Mouse (Mus musculus) brain, adult 2 months (tissue): ENCODE data around the gene Gpr146.
"Not testable (repeated sequence)": the region's sequence is repeated elsewhere in the genome, so short reads cannot be mapped to it uniquely, and the experiment has no call there.

Experiments used
- DNase-seq: peaks from one replicate; pipeline ENCODE4 v3.0.0; 2011; ENCODE audit warnings: low read depth, low spot score

The Gpr146 gene

DNA sequence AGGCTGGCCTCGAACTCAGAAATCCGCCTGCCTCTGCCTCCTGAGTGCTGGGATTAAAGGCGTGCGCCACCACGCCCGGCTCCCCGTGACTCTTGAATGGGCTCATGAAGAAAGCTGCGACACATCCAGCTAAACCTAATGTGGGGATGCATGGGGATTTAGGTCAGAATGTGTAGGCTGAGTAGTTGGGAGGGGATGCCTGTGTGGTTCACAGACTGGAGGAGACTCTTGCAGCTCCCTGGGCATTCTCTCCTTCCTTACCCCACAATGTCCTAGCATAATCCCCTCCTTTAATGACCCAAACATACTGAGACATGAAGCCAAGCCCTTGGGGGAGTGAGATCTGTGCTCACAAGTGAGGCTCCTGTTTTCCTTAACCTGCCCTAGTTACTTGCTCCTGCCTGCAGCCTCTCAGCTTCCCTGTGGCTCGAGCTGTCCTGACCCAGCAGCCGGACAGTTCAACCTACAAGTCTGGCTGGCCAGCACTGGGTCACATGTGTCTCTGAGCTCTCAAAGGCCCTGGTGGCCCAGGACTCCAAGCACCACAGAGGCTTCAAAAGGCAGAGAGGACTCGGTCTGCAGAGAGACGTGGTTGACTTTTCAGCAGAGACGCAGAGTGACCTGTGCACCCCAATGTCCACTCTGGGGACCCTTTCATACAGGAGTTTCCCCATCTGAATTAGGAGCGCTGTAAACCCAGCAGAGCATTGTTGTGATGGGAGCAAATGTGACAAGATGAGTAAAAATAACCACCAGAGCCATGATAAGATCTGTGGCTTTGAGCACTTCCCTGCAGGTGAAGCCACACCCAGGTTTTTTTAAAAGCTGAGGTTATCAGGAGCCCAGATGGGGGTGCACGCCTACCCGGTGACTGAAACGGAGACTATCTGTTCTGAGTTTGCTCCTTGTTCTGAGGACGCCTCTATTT lies 4.4 kb downstream of the Gpr146 start:
- no peak for DNase-seq

DNA sequence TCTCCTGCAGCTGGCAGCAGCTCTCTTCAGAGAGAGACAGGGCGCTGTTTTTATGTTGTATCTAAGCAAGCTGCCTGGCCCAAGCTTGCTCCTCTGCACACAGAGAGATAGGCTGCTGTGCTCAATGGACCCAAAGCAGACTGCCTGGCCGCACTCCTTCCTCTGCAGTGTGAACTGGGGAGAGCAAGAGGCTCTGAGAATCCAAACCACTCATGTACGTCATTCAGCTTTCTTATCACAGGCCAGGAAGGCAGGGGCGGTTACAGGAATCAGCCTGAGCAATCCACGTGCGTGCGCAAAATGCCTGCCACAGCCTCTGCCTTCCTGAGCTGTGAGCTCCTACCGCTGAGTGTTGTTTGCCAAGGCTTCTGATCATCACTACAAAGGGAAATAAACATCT lies 5.3 kb downstream of the Gpr146 start:
- DNase-seq = peak; percentile 82

DNA sequence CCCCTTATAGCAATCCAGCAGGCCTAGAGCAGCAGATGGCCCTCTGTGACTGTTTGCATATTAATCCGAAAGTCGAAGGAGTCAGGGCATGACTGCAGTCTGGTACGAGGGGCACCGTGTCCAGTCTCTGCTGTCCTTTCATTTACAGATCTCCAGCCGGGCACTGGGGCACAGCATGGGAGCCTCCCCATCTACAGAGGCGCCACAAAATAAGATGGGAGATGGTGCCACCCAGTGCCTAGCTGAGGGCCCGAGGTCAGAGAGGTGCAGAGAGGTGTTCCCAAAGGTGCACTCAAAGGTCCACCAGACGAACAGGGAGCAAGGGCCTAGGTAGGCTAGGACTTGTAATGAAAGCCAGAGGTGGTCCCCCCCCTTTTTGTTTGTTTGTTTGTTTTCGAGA lies 5.7 kb downstream of the Gpr146 start:
- no peak for DNase-seq

DNA sequence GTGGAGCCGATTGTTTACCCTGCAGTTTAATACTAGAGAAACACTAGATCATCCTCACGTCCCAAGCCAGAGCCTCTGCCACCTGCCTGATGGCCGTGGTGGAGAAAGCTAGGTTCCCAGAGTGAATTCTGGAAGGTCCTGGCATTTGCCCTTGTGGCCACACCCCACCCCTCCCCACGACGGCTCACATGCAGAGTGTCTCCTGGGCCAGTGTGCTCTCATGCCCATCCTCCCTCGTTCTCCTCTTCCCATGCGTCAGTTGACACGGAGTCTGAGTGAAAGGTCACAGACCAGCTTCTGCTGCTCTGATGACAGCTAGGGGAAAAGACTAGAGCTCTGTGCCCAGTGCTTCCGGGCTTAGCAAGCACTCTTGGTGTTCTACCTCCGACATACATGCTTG lies 7.0 kb downstream of the Gpr146 start:
- DNase-seq = no peak

DNA sequence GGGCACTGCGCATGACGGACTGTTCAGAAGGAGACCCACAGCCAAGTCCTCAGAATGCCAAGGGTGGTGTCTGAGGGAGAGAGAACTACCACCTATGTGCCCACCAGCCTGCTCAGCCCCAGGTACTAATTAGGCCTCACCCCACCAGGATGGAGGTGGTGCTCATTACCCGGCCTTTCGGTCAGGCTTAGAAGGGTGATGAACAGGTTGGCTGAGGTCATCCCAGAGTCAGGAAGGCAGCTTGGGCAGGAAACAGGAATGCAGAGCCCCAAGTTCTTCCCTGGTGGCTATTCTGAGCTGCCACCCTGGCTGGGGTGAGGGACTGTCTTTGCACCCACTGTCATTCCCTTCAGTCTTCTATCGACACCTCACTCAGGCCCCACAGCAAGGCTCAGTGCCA lies 8.6 kb downstream of the Gpr146 start:
- no peak for DNase-seq

DNA sequence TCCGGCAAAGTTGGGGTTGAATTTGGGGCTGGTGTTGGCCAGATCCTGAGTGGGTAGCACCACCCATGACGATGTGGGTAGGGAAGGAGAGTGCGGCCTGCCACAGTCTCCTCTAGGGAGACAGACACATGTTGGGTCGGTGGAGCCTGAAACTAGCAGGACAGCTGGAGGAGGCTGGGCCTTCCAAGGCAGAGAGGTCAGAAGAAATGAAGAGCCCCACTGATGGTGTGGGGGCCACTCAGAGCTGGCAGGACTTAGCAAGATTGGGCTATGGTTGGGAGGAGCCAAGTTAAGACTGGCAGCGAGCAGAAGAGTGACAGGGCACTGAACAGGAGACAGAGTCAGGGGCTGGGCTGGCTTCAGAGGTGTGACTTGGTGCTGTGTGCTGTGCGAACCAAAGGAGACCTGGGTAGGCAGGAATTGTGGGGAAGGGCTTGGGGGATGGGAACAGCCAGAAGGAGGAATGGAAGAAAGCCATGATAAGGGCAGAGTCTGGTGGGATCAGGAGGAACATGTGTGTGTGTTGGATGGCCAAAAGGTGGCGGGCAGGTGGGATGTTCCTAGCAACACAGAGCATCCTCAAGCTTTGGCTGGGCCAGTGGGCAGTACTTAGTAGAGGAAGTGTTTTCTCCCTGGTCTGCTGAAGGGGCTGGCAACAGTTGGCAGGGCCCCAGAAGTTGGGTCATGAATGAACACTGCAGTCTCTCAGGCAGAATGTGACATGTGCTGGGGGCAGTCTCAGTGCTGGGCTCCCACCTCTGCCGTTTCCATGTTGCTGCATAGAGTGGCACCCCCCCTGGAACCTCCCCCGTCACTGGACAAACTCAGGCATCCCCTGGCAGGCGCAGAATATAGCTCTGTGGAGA lies 10.1 kb downstream of the Gpr146 start:
- no peak for DNase-seq

DNA sequence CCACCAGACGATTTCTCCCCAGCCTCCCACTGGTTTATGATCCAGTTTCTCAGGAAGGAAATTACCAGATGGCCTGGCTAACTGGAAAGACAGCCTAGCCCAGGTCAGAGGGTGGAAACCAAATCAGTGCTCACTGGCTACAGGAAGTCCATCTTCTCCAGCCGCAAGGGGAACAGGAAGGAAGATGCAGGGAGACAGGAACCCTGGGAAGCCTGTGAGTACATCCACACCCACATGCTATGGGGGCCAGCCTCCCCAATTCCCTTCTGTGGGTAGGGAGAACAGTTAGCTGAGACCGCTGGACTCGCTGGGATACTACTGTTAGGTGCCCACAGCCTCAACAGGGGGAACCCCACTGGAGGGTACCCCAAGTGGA lies 10.7 kb downstream of the Gpr146 start:
- DNase-seq = no peak

DNA sequence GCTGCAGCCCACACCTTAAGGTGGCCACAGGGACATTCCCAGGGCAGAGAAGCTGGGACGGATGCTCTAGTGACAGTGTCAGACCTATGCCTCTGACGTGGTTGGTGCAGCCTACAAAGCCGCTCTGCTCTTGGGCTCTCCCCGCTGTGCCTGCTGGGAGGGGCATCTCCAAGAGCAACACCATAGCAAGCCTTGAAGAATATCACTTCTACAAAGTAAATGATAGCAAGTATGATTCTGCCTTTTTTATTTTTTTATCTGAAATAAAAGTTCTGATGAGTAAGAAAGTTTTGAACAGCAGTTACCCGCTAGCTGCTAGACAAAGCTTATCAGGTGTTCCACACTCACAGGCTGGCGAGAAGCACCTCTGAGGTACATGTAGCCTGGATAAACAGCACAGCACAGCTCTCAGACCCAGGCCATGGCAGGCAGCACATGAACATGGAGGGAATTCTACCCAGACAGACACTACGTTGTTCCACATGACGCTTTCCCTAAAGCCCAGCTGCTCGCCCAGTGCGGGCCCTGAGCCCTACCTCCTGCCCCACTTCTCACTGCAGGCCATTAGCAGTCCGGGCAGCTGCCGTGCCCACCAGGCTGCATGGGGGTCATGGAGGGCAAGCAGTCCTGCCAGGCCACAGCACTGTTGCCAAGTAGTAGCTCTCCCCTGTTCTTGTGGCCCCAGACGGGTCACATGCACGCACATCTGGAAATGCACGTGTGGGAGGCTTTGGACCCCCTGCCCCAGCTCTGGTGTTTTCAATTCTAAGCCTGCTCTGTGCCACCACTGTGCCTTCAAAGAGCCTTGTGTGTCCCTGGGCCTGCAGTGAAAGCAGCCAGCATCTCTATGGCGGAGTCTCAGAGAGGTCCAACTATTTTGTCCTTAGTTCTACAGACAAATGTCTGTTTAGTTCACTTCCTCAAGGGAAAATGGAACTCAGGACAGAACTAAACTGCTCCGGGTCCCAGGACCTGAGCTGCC lies 11.5 kb downstream of the Gpr146 start:
- DNase-seq = peak; percentile 72

DNA sequence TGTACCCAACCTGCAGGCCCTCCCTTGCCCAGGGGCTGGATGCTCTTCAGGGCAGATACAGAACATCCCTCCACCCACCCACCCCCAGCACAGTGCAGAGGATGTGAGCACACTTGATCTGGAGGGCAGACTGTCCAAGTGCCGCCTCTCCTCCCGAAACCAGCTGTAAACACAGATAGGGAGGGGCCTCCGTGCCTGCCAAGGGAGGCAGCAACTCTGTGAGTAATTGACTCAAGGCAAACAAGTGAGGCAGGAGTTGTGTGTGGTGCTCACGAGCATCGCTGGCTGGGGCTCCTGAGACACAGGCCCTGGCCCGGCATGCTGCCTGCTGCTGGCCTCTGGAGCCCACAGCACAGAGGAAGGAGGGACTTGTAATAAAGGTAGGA lies 12.2 kb downstream of the Gpr146 start:
- peak; percentile 80 for DNase-seq

DNA sequence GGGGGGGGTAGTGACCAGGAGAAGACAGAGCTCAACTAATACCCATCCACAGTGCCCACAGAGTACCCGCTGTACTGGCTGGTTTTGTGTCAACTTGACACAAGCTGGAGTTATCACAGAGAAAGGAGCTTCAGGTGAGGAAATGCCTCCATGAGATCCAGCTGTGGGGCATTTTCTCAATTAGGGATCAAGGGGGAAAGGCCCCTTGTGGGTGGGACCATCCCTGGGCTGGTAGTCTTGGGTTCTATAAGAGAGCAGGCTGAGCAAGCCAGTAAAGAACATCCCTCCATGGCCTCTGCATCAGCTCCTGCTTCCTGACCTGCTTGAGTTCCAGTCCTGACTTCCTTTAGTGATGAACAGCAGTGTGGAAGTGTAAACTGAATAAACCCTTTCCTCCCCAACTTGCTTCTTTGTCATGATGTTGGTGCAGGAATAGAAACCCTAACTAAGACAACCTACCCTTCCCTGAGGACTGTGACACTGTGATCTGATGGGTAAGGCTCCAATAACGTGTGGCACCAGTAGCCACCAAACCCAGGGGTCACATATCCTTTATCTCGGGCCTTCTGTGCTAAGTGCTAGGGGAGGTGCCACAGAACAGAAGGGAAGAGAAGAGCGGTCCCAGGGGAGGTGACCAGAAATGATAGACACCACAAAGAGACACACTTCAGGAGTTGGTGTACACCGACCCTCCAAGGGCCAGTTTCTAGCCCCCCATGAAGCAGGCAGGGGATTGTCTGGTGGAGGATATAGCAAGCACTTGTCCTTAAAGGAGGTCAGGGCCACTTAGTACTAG lies 13.0 kb downstream of the Gpr146 start:
- not testable (repeated sequence) for DNase-seq

DNA sequence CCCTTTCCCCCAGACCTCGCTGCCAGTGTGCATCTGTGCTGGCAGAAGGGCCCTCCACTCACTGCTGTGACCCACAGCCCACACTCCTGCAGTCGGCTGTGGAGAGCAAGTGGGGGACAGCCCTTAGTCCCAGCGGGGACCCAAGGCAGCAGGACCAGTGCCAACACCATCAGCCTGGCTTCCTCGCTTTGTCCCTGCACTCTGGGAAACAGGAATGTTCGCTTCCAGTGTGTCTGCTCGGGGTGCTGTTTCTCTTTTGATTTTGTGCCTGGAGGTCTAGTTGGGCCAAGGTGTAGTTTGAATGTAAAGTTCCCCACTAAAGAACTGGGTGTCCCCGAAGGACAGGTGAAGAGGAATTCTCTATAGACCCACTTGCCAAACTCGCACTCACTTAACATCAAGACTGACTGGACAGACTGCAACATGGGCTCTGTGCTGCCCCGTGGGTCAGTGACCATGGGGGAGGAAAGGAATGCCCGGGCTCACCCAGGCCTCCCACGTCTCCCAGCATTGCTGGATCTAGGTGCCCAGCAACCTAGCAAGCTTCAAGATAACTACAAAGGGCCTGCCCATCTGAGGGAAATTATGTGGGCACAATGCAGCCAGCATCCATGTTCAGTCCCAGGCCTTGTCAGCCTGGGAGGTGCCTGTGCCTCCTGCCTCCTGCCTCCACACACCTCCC lies 14.0 kb downstream of the Gpr146 start:
- DNase-seq = no peak

DNA sequence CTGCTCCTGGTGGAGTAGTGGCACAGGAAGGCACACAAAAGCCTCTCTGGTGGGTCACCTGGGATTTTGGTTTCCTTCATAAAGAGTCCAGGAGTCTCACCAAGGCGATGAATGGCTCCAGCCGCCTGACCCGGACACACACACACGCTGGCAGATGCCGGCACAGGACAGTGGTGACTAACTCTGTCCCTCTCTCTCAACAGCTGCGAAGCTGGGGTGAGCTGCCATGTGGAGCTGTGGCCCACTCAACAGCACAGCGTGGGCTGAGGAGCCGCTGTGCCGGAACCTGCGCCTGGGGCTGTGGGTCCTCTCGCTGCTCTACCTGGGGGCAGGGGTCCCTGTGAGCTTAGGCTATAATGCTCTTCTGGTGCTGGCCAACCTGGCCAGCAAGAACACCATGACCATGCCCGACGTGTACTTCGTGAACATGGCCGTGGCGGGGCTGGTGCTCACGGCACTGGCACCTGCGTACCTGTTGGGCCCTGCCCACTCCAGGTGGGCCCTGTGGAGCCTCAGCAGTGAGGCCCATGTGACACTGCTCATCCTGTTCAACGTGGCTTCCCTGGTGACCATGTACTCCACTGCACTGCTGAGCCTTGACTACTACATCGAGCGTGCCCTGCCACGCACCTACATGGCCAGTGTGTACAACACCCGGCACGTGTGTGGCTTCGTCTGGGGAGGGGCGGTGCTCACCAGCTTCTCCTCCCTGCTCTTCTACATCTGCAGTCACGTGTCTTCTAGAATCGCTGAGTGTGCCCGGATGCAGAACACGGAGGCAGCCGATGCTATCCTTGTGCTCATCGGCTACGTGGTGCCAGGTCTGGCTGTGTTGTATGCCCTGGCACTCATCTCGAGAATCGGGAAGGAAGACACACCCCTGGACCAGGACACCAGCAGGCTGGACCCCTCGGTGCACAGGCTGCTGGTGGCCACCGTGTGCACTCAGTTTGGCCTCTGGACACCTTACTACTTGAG lies 15.0 kb downstream of the Gpr146 start:
- DNase-seq = no peak

DNA sequence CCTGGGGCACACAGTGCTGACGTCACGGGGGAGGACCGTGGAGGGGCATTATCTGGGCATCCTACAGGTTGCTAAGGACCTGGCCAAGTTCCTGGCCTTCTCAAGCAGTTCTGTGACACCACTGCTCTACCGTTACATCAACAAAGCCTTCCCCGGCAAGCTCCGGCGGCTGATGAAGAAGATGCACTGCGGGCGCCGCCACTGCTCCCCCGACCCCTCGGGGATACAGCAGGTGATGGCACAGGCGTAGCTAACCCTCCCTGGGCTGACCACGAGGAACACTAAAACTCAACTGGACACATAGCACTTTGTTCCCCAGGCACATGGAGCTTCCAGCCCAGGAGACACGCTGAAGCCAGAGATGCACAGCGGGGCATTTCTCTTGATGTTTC lies 15.7 kb downstream of the Gpr146 start:
- DNase-seq = no peak

DNA sequence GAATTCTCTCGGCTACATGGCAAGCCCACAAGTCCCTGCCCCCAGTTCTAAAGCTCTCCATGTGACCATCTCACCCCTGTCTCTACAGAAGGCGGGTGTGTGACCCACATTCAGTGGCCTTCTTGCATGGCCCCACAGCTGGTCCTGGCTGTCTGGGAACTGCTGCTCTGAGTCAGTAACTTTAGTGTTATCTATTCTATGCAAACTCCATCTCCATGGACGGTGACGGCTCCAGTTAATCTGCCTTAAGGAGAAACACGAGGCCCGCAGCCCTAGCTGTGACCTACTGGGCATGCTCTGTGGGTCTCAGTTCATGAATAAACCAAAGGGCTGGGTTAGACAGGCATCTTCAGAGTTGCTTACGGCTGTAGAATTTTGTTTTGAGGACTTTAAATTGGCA lies 16.9 kb downstream of the Gpr146 start:
- no peak for DNase-seq

DNA sequence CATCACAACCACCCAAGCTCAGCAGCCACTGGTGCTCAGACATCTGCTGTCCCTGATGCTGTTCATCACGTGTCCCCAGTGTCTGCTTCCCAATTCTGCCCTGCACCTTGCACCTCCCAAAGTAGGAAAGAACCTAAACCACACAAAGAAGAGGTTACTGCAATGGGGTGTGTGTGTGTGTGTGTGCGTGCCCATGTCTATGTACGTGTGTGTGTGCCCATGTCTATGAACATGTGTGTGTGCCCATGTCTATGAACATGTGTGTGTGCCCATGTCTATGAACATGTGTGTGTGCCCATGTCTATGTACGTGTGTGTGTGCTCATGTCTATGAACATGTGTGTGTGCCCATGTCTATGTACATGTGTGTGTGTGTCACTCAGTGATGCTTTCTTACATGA lies 18.0 kb downstream of the Gpr146 start:
- no peak for DNase-seq

DNA sequence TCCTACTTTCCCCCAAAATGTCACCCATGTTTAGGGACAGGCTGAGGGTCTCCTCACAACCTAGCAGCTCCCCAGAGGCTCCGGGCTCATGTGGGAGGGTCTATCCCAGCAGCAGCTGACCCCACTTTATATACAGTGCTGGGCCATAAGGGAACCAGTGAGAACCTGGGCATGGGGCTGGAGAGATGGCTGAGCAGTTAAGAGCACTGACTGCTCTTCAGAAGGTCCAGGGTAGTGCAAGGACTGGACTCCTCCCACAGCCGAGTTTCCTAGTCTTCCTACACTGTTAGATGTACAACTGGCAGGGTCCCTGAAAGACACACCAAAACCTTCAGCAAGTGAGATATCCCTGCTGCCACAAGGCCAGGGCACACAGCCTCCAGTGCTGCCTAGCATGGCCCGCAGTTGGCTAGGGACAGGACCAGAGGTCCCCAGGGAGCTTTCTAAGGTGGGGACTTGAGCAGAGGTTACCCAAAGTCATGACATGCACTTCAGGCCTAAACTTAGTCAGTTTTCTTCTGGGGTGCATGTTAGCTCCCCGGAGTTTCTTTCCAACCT lies 19.9 kb downstream of the Gpr146 start:
- no peak for DNase-seq

DNA sequence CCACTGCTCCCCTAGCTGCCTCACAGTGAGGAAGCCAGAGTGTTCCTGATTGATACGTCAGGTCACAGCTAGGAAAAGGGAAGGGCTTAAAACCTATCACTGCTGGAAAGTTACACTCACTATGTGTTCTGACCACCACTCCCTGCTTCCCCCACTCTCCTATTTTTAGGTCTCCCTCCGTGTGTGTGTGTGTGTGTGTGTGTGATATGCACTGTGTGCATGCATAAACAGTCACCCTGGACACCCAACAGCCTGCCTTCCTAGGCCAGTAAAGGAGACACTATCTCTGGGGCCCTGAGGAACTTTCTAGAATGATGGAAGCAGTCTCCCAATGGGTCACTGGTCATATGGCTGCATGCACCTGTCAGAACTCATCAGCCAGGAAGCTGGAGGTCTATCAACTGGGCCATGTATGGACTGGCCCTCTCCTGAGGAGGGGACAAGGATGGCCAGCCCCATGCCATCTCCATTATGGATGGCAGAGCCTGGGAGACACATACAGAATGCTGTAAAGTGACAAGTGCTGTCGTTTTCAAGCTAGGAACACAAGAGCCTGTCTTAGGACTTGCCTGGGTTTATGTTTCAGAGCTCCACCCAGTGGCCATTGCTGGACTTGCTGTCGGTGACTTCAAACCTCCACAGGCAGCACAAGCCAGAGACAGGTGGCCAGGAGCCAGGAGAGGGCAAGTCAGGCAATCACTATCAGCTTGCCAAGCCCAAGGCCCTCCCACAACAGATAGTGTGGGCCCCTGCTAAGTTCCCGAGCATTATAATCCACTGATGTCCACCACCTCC lies 20.7 kb downstream of the Gpr146 start:
- DNase-seq = peak; percentile 98

DNA sequence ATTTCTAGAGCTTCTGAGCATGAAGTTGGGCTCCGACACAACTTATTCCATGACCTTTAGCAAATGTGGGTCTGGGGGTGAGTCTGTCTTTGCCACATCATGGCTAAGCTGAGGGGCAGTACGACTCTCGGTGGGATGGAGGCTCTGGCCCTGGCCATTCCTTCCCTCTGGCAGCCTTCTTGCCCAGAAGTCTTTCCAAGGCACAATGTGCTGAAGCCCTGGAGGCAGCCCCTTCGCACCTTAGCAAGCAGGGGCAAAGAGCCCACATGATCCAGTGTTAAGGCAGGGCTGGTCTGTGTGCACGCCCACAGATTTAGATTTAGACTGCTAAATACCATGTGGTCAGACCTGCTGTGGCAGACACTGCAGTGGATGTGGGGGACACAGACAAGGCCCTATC lies 21.3 kb downstream of the Gpr146 start:
- DNase-seq = no peak
